Mouse (Mus musculus): ENCODE measurements around the gene Setmar. TPM values are rescaled to one million over a fixed set of nuclear protein-coding genes. Genes with fewer than 3 reads are reported as not detected.

The Setmar gene
- total RNA-seq (2021) = 1 to 10 TPM; 7.3 to 8.5 TPM
- long read RNA-seq, experiment 1, partial matches to known transcripts = 1 of 3 reads
- long read RNA-seq, experiment 1, other reads (novel, unspliced or antisense) = 0 of 3 reads
- long read RNA-seq, experiment 2, partial matches to known transcripts = 0 of 3 reads
- long read RNA-seq, experiment 2, other reads (novel, unspliced or antisense) = 0 of 3 reads

DNA sequence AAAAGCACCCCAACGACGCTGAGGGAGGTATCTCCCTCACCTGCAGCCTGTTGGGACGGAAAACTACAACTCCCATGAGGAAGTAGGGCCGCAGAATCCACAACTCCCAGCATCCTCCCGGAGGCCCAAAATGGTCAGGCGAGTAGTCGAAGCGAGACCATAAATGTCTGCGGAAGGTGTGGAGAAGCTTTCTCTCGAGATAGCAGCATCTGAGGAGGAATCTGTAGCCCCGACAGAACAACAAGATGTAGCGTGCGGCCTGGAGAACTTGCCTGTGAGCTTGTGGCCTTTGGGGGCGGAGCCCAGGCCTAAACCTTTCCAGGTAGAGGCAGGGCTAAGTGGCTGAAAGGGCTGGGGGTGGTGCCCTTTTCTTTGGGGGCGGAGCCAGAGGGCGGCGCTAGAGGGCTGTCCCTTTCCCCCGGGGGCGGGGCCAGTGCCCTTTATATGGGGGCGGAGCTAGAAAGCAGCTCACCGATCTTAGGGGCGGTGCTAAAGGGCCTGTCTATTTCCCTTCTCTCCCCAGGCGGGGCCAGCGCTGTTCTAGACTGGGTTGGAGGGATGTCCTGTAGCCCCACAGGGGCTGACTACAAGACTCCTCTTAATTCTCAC, at the start of gene Setmar:
Gene Setmar (plus strand): TSS at position 128 of the 609 bp plus-strand sequence.
- DNase-seq (ENCODE audit: low spot score in 2 of 2) = peak; percentile 97 to 99

DNA sequence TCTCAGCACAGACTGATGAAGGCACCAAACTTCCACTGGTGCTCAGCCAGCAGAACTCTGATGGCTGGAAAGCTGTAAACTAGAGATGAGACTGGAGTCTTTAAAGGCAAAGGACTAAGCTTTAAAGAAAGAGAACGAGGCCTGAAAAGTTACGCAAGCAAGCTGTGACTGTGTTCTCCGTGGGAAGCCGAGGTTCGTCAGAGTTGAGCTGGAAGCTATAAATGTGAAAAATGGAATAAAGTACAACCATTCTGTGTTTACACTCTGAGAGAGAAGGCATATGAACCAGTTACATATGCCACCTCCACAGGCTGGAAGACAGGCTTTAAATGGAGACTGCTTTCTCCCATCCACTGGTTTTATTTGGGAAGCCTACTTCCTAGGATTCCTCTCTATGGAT, 43.2 kb upstream of the Setmar start:
- peak in 1 of 2 experiments; percentile 58 for DNase-seq (ENCODE audit: low spot score in 2 of 2)

DNA sequence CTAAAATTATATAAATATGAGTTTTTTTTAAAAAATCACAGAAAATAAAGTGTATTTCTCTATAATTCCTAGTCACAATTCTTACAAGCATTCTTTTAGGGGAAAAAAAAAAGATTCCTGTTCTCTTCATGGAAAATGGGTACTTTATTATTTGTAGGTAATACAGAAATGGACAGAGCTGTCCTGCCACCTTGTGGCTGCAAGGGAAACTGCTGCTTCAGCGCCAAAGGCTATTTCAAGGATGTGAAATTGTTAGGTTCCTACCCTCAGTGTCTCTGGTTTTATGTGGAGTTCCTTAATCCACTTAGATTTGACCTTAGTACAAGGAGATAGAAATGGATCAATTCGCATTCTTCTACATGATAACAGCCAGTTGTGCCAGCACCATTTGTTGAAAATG, 9.8 kb upstream of the Setmar start:
- DNase-seq (ENCODE audit: low spot score in 2 of 2) = peak in 1 of 2 experiments; percentile 73

DNA sequence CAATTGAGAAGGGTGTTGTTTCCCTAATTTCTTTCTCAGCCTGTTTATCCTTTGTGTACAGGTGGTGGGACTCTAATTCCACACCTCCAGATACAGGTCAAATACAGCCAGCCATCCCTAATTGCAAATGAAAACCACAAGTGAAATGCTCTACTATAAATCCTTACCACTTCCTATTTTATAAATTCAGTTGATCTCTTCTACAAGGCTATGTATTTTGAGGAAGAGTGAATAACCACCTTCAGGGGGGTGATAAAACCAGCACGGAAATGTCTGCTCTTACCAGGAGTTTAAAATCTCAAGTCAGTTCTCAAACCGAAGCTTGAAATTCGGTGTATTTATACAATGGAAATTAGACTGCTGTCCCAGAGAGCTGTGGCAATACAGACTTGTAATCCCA, 8.9 kb upstream of the Setmar start:
- DNase-seq (ENCODE audit: low spot score in 2 of 2) = no peak

DNA sequence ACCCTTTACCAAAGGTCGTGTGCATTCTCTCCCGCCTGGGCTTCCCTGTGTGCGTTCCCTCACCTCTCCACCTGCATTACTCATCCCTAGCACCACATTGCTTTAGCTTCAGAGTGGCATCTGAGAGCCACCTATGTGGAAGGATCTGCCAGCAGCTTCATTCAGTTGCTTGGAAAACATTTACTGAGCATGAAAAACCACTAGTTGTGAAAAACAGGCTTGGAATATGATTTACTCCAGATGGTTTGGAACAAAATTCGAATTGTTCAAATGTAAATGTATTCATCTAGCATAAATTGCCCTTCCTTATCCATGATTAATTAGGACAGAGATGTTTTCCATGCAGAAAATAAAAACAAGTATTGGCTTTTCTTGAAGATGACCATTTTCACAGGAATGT, 7.5 kb upstream of the Setmar start:
- peak in 1 of 2 experiments; percentile 61 for DNase-seq (ENCODE audit: low spot score in 2 of 2)

DNA sequence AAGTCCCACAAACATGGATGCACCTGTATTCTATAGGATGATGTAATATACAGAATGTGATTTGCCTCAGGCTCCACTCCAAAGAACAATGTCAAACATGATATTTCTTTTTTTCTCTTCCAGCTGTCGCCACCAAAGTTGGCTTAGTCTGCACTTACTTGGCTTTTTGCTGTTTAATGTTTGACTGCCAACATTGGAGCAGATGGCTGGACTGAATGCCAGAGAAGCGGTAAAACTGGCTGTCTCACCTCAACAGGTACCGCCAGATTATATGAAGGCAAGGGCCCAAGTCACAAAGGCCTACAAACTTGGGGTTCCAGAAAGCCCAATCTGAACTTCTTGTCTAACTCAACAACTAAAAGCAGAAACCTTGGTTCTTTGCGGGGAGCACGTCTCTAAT, 6.8 kb upstream of the Setmar start:
- no peak for DNase-seq (ENCODE audit: low spot score in 2 of 2)

DNA sequence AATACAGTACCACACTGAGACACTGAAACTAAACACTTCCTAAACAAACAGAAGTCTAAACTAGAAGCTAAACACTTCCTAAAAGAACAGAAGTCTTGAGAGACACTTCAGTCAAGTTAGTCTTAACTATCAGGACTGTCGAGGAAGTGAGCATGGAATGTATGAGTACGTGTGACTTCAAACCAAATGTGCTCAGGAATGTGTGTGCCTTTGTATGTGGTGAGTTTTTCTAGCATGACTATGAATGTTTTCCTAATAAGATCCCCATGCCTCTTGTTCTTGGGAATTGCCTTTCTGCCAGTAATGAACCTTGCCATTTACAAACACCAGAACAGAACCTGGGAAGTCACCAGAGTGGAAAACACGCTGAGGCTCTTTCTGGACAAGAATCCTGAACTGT, 3.7 kb upstream of the Setmar start:
- DNase-seq (ENCODE audit: low spot score in 2 of 2) = no peak

DNA sequence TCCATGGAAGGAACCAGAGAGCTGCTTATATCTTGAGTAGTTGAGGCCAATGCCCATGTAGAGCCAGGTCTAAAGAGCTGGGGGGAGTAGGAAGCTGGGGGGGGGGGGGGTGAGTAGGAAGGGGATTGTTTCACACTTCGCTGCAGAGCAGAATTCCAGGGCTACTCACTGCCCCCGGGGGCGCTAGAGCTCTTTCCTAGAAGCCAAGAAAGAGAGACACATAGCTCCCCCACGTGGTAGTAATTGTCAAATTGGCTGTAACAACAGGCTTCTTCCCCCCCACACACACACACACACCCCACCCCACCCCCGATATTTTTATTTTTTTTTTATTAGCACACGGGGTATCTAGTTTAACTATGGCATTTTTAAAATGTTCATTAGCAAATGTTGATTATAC, 738 bp downstream of the Setmar start:
- DNase-seq (ENCODE audit: low spot score in 2 of 2) = peak; percentile 72 to 90

DNA sequence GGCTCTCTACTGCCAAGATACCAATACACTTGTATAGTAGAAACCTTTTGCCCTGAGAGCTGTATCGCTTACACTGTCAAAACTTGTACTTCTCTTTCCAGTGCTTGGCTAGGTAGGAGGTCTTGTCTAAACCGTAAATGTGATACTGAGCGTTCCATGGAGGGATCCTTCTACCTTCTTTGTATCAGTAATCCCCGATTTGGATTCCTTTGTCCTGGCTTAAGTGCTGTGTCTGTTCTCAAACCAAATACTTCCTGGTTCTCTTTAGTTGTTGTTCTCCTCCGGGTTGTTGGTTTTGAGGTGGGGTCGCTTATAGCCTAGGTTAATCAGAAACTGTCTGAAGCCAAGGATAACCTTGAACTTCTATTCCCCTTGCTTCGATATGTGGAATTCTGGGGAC, 6.1 kb downstream of the Setmar start:
- no peak for DNase-seq (ENCODE audit: low spot score in 2 of 2)

DNA sequence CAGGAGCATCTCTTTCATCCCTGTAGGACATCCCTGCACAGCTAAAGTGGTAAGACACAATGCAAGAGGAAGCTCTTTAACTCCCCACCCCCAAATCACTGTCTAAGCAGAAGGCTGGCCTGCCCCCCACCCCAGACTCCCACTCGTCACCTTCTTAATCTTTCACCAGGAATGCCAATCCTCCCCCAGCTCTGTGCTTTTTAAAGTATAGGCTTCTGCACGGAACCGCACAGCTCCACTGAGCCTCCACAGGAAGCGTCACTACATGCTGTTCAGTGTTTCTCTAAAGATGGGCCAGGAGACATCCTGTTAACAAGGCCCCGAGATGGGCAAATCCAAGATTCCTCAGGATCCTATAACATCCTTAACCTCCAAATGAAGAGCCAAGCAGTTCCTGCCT, 8.2 kb downstream of the Setmar start:
- DNase-seq (ENCODE audit: low spot score in 2 of 2) = no peak

DNA sequence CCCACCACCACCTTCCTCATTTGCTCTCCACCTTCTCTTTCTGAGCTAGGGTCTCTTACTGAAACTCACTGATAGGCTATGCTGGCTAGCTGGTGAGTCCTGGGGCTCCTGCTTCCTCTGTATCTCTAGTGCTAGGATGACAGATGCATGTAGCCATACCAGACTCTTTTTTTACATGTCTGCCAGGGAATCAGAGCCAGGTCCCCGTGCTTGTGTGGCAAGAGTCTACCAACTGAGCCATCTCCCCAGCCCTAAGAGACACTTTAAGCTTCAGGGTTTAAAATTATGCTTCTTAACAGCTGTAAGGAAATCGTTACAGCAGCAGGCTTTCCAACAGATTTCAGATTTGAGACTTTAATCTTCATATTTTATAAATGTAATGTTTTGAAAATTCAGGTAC, 9.1 kb downstream of the Setmar start:
- DNase-seq (ENCODE audit: low spot score in 2 of 2) = no peak

DNA sequence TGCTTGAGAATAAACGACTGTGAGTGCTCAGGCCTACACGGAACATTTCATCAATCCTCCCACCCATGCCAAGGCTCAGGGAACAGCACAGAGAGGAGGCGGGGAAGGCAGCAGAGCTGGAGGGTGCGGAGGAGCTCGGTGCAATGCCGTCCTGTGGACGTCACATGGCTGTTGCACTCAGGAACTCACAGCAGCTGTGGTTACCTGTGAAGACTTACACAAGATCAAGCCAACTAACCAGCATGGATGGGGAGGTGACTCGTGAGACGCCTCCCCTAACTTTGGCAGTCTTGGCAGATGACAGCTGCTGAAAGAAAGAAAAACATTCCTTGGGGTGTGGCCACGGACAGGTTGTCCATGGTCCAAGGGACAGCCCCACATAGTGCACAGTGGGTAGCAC, 9.8 kb downstream of the Setmar start:
- DNase-seq (ENCODE audit: low spot score in 2 of 2) = no peak

DNA sequence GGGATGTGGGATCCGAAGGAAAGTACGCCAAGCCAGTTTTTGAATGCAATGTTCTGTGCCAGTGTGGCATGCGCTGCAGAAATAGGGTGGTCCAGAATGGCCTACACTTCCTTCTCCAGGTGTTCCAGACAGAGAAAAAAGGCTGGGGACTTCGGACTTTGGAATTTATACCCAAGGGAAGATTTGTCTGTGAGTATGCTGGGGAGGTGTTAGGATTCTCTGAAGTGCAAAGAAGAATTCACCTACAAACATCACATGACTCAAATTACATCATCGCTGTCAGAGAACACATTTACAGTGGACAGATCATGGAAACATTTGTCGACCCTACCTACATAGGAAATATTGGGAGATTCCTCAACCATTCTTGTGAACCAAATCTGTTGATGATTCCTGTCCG, 11.0 kb downstream of the Setmar start:
- DNase-seq (ENCODE audit: low spot score in 2 of 2) = no peak

DNA sequence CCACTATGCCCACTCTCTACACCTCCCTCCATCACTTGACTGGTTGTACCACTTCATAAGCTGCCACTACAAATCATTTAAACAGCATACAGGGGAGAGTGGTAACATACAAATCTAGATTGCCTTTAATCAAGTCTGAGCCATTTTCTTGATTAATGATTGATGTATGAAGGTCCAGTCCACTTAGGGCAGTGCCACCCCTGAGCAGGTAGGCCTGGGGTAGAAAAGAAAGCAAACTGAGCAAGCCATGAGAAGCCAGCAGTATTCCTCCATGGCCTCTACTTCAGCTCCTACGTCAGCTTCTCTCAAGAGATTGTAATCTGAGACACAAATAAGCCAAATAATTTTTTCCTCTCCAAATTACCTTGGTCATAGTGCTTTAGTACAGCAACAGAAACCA, 26.5 kb downstream of the Setmar start:
- DNase-seq (ENCODE audit: low spot score in 2 of 2) = no peak

DNA sequence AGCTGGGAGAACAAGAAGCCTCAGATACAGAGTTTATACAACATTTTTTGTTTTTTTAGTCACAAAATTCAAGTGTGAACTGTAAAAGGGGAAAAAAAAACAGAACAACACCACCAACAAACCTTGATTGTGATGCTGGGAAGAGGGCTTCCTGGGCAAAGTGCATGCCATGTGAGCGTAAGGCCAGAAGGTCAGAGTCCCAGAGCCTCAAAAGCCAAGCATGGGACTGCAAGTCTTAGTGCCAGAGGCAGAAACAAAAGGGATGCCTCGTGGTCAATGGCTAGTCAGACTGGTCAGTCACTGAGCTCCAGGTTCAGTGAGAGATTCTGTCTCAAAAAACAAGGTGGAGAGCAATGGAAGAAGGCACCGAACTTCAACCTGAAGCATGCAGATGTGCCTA, 27.8 kb downstream of the Setmar start:
- no peak for DNase-seq (ENCODE audit: low spot score in 2 of 2)

DNA sequence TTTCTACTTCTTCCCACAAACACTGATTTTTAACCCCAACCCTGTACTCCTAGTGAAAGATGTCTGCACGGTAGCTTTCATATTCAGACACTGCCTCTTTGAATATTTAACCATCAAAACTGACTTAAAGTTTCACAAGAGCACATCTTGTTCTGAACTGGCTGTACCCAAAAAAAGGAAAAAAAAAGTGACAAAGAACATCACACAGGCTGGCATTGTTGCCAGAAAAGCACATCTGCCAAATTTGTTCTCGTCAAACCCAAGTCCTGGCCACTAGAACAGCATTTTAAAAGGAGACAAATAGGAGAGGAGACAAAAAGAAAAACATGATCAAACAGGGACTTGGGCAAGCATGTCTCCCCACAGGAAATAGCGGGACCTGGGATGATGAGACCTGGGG, 28.6 kb downstream of the Setmar start:
- DNase-seq (ENCODE audit: low spot score in 2 of 2) = peak in 1 of 2 experiments; percentile 49

DNA sequence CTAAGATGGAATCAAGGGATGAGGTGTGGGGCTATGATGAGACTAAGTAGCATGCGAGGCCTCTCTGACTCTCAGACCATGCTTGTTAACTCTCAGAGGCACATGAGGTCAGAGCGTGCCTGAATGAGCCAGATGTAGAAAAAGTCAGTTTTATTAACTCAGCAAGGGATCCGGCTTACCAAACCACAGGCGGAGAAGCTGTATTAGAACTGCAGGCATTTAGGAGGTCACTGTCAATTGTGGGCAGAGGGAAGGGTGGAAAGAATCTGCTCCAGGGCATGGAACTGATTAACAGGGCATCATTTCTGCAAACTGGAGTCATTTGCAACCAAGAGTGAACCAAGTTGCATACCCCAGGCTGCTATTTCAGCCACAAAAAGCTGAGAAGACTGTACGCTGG, 30.6 kb downstream of the Setmar start:
- DNase-seq (ENCODE audit: low spot score in 2 of 2) = no peak

DNA sequence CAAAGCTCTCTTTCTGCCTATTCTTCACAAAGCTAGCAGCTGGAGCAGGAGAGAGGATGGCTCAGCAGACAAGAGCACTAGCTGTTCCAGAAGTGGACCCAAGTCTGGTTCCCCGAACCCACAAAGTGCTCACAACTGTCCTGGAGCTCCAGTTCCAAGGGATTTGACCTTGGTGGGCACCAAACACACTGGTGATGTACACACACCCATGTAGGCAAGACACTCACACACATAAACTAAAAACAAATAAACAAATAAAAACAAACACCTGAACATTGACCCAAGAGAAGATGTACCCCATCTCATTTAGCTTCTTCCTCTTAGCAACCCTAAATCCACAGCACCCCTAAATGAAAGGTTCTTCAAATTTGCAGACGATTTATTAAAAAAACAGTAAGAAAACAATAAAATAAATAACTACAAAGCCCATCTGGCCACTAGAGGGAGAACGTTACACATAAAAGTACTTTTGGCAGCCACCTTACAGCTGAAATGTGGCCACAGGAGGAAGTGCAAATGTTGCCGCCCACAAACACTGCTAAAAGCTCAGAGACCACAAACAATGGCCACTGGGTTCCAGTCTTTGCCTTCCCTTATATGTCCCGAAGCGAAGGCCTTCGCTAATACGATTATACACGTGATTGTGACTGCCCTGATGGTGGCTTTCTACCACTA, 33.5 kb downstream of the Setmar start:
- DNase-seq (ENCODE audit: low spot score in 2 of 2) = peak; percentile 54 to 77

DNA sequence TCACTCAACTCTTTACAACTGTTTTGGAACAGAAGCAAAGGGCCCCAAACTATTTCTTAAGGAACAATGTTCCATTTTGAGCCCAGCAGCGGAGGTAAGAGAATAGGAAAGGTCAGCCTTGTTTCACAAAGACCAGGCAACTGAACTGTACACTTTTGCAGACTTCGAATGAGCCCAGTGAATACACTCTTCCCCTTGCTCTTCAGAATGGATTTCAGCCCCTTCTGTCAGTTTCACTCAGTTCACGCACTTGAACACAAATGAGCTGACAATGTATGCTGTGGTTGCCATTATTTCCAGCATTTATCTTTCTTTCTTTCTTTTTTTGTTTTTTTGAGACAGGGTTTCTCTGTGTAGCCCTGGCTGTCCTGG, 34.0 kb downstream of the Setmar start:
- DNase-seq (ENCODE audit: low spot score in 2 of 2) = no peak

DNA sequence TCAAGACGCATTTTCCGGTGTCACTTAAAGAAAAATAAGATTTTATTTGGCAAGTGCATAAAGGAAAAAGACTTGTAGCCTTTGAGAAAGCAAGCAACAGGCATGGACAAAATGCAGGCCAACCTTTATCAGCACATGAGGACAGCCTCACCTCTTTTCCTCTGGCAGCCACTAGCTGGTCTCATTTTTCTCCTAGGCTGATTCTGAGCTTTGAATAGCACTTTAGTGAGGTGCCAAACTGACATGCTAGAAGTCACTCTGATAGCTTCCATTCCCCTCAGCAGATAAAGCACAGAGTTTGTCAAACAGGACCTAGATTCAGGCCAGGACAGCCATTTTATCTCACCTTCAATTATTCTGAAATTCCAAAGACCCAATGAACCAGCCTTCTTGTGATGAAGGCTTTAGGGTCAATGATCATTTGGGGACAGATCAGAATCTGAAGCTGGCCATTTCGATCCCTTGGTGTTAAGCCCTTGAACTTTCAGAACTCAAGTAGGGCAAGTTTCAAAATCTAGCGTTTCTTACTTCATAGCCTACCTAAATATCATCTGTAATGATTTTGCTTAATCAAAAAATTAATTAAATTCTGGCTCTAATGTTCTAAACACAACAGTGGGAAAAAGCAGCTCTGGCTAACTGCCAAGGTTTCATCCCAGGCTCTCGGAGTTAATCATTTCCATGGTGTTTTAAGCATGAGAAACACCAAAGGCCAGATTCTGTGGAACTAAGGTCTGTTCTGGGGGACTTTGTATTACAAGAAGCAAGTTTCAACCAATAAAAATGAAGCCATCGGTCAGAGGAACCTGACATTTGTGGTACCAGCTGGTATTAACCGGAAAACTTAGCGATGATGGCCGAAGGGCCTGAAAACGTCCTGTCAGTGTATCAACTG, 37.3 kb downstream of the Setmar start:
- DNase-seq (ENCODE audit: low spot score in 2 of 2) = peak in 1 of 2 experiments; percentile 16

DNA sequence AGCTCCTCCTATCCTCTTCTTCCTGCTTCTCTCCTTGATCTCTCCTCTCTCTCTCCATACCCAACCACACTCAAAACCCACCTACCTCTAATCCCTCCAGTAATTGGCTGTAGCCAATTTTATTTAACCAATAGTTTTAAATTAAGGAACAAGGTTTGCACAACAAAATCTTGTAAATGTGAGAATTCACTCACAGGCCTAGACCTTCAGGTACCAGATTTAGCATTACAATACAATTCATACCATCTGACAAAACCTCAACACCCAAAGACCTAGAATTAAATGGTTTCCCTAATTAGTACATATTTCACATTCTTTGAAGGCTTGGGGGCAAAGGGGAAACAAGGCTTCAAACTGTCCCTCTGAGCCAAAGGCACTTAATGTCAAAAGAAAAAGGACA, 42.5 kb downstream of the Setmar start:
- no peak for DNase-seq (ENCODE audit: low spot score in 2 of 2)

DNA sequence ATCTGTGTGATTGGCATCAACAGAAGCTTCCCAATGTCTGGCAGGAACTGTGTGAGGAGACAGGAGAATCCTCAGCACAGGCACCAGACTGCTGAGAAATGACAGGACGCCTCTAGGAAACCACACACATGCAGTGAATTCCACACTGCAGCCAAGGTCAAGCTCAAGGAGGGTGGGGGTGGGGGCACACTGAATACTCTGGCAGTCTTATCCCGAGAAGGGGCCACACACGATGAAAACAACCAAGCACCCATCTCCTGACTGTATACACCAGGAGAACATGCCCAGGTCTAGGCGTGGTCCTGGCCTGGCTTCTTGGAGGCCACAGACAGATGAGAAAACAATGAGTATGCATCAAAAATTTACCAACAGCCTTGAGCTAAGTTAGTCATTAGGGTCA, 45.5 kb downstream of the Setmar start:
- no peak for DNase-seq (ENCODE audit: low spot score in 2 of 2)

All from layer of hippocampus, postnatal 14 days (tissue).